Mouse (Mus musculus): ENCODE measurements at regions not wholly inside any gene's neighbourhood (a gene's known extent, or its start where the extent isn't known, plus 50 kb on each side); places are given as distances from the start of the nearest gene placed in this dataset.

DNA sequence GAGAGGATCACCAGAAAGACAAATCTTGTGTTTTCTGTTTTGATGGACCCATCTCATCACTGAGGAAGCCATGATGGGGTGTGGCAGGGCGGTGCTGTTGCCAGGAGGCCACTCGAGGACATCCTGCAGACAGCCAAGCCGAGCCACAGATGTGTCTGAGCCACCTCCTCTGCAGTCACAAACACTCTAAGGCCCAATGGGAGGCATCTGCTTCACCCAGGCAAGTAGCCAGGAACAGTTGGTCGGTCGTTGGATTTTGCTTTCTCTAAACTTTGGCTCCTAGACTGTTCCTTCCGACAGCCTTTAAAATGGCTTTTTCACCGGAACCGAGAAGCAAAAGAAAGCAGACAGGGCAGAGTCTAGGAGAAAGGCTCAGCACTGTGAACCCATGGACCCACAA, 90.5 kb downstream of the Gas1 start:
- TF ChIP-seq CTCF (IDR thresholded peaks at IDR 0.05; ENCODE audit: control insufficient read depth, insufficient read depth, insufficient replicate concordance, low read depth, low read length) (no peak), POLR2A (IDR thresholded peaks at IDR 0.05; ENCODE audit: control insufficient read depth, low read depth, low read length) (no peak)

All from testis, adult 2 months (tissue).